Mouse (Mus musculus) heart, adult 2 months (tissue): ENCODE measurements around the gene Plcb3.

Source experiments
- CTCF ChIP-seq: fragments of 200-600 bp; IDR thresholded peaks from 2 replicates; pipeline ENCODE4 v1.8.1; 2022; ENCODE audit warnings: antibody characterized with exemption, mild to moderate bottlenecking, moderate library complexity
- POLR2A ChIP-seq: fragments of 200-500 bp; IDR thresholded peaks from 2 replicates; pipeline ENCODE4 v1.6.1; 2011; ENCODE audit warnings: mild to moderate bottlenecking, low read depth, low read length, control low read depth; ENCODE audit not compliant: insufficient read depth

GRCm38 (mm10) chr19:6928080-6928479 lies 48.2 kb downstream of the Plcb3 start:
- TF ChIP-seq POLR2A (no peak), CTCF (no peak)
